Mouse (Mus musculus): ENCODE measurements around the gene Adgrl4. TPM values are rescaled to one million over a fixed set of nuclear protein-coding genes. Genes with fewer than 3 reads are reported as not detected.

Gene Adgrl4
- polyA plus RNA-seq (2015; fragmentation: Nextera tagmentation; extraction: Ambion mirVana), result 6.2 and 7.3 TPM in 2 replicates

GRCm38 (mm10) chr3:151437693-151438092 lies at the start of gene Adgrl4:
Gene Adgrl4, plus strand, starts transcription at chr3:151437887.

